Mouse (Mus musculus) liver, embryonic 14.5 days (tissue): ENCODE data around the gene Ckap4. TPM values are rescaled to one million over a fixed set of nuclear protein-coding genes. Genes with fewer than 3 reads are reported as not detected.

Source experiments
- ATAC-seq: fragments of 200-750 bp; cut with Nextera tagmentation; 2 replicates; pipeline ENCODE4 v1.8.0; 2017; ENCODE audit warnings: moderate number of reproducible peaks, mild to moderate bottlenecking, moderate library complexity; ENCODE audit not compliant: insufficient read depth
- DNase-seq, 3 experiments: peaks; one replicate each; pipeline ENCODE4 v3.0.0-alpha.2; 2012 to 2013; ENCODE audit warnings: low read depth in 3 of 3, low spot score in 3 of 3
- H3K27ac ChIP-seq: fragments of 300-500 bp; sonication (generic); 2 replicates; pipeline ENCODE4 v1.5.1; 2014; ENCODE audit warnings: moderate library complexity, mild to moderate bottlenecking, control low read depth, inconsistent platforms
- H3K27me3 ChIP-seq: fragments of 300-500 bp; sonication (generic); 2 replicates; pipeline ENCODE4 v1.6.1; 2014; ENCODE audit warnings: mild to moderate bottlenecking, low read length, moderate library complexity; ENCODE audit not compliant: control insufficient read depth, insufficient read depth
- H3K36me3 ChIP-seq: fragments of 300-500 bp; sonication (generic); replicated peaks from 2 replicates; pipeline ENCODE4 v1.6.1; 2014; ENCODE audit warnings: low read depth; ENCODE audit not compliant: control insufficient read depth, insufficient read depth
- H3K4me1 ChIP-seq, 2 experiments: fragments of 200-500 bp in 1 of 2; fragments of 300-500 bp in 1 of 2; sonication (generic) in 1 of 2; replicated peaks; 2 replicates each; pipeline ENCODE4 v1.6.1; 2012 to 2014; ENCODE audit warnings: antibody characterized with exemption in 1 of 2, inconsistent platforms in 1 of 2, low read length in 1 of 2; ENCODE audit not compliant: control insufficient read depth in 2 of 2, insufficient read depth in 2 of 2
- H3K4me2 ChIP-seq: fragments of 300-500 bp; sonication (generic); 2 replicates; pipeline ENCODE4 v1.6.1; 2014; ENCODE audit warnings: low read depth, mild to moderate bottlenecking, control low read depth, moderate library complexity
- H3K4me3 ChIP-seq, 2 experiments: fragments of 200-500 bp in 1 of 2; fragments of 300-500 bp in 1 of 2; sonication (generic) in 1 of 2; 2 replicates each; pipeline ENCODE4 v1.5.1; 2012 to 2014; ENCODE audit warnings: low read depth in 2 of 2, low read length in 2 of 2, mild to moderate bottlenecking in 2 of 2, control low read depth in 1 of 2, inconsistent platforms in 1 of 2, moderate library complexity in 1 of 2; ENCODE audit not compliant: insufficient read depth in 1 of 2
- H3K9ac ChIP-seq: fragments of 300-500 bp; sonication (generic); replicated peaks from 2 replicates; pipeline ENCODE4 v1.6.1; 2014; ENCODE audit warnings: mild to moderate bottlenecking, control low read depth, moderate library complexity
- H3K9me3 ChIP-seq: fragments of 300-500 bp; sonication (generic); 2 replicates; pipeline ENCODE4 v1.6.1; 2016; ENCODE audit warnings: low read length, mixed read lengths; ENCODE audit not compliant: control insufficient read depth
- CTCF ChIP-seq: IDR thresholded peaks from 2 replicates; pipeline ENCODE4 v1.5.1; 2016; ENCODE audit warnings: antibody characterized with exemption, low read depth, control low read depth
- EP300 ChIP-seq: IDR thresholded peaks from 2 replicates; pipeline ENCODE4 v1.6.1; 2016; ENCODE audit warnings: antibody characterized with exemption, low read depth
- WGBS: fragments of 180-500 bp; shearing (Covaris S2); extraction: QIAGEN DNeasy Blood & Tissue Kit; methylation state at CpG from one replicate; pipeline ENCODE4 v1.1.7; 2014; ENCODE audit not compliant: insufficient replicate concordance; 5-methylcytosine and 5-hydroxymethylcytosine counted together
- polyA plus RNA-seq, 2 experiments: library from polyadenylated mRNA; depleted of rRNA in 1 of 2; stranded (reverse) in 1 of 2; unstranded in 1 of 2; fragments of >200 nt; fragmentation: Nextera tagmentation in 1 of 2; extraction: Ambion mirVana in 1 of 2; gene quantifications; 2 replicates each; pipeline versions ENCODE4 v1.2.1 to v1.2.3; 2012 to 2014

The Ckap4 gene
- polyA plus RNA-seq, 2 experiments: 5.8 to 8.6 TPM

GRCm38 (mm10) chr10:84480667-84481326 lies 53.1 kb downstream of the Ckap4 start:
- DNase-seq (no peak), ATAC-seq (no peak)
- no peaks in the 10 kb centered on the region for H3K36me3 ChIP-seq
- H3K4me2 ChIP-seq: no peak overlapping the region
- peaks cover 0 to 7% of the 10 kb centered on the region in 2 experiments; a peak in 1 of 4 replicates for H3K4me1 ChIP-seq
- no peak for TF ChIP-seq CTCF
- TF ChIP-seq EP300: no peak
- no peak overlapping the region for H3K9ac ChIP-seq
- no peak overlapping the region for H3K27ac ChIP-seq
- H3K27me3 ChIP-seq: no peaks in the 10 kb centered on the region
- no peak overlapping the region for H3K4me3 ChIP-seq
- H3K9me3 ChIP-seq: no peaks in the 10 kb centered on the region
- WGBS: 42% methylated on average over 8 of the region's 8 CpGs

GRCm38 (mm10) chr10:84480146-84480545 lies 53.7 kb downstream of the Ckap4 start:
- H3K4me2 ChIP-seq: no peak overlapping the region
- H3K9me3 ChIP-seq: no peaks in the 10 kb centered on the region
- peaks cover 0 to 7% of the 10 kb centered on the region in 2 experiments; a peak in 1 of 4 replicates for H3K4me1 ChIP-seq
- DNase-seq: no peak
- TF ChIP-seq EP300: no peak
- TF ChIP-seq CTCF: no peak
- H3K36me3 ChIP-seq: no peaks in the 10 kb centered on the region
- H3K4me3 ChIP-seq: no peak overlapping the region
- H3K27ac ChIP-seq: no peak overlapping the region
- H3K27me3 ChIP-seq: no peaks in the 10 kb centered on the region
- H3K9ac ChIP-seq: no peak overlapping the region
- WGBS: 70% methylated on average over 4 of the region's 4 CpGs
- ATAC-seq: no peak

- no peak overlapping the region for H3K4me2 ChIP-seq
- 43% methylated on average over 3 of the region's 3 CpGs for WGBS
- H3K4me3 ChIP-seq: no peak overlapping the region
- no peak for TF ChIP-seq EP300
- TF ChIP-seq CTCF: no peak
- no peaks in the 10 kb centered on the region for H3K9me3 ChIP-seq
- H3K4me1 ChIP-seq: peaks cover 0 to 7% of the 10 kb centered on the region in 2 experiments; a peak in 1 of 4 replicates
- no peaks in the 10 kb centered on the region for H3K27me3 ChIP-seq
- peak; percentile 58; the same call in 1 of the 2 replicates for ATAC-seq
- no peak overlapping the region for H3K9ac ChIP-seq
- peak in 2 of 3 experiments; percentile 14 to 18 for DNase-seq
- H3K27ac ChIP-seq: no peak overlapping the region
- H3K36me3 ChIP-seq: no peaks in the 10 kb centered on the region
Measured at GRCm38 (mm10) chr10:84477613-84478076, 56.2 kb downstream of the Ckap4 start.

GRCm38 (mm10) chr10:84477045-84477612 lies 56.7 kb downstream of the Ckap4 start:
- Histone ChIP-seq H3K4me3 (no peak overlapping the region), H3K27ac (no peak overlapping the region), H3K9me3 (no peaks in the 10 kb centered on the region), H3K4me2 (no peak overlapping the region), H3K4me1 (peaks cover 0 to 7% of the 10 kb centered on the region in 2 experiments; a peak in 1 of 4 replicates), H3K27me3 (no peaks in the 10 kb centered on the region), H3K36me3 (no peaks in the 10 kb centered on the region), H3K9ac (no peak overlapping the region)
- TF ChIP-seq CTCF (no peak), EP300 (no peak)
- no peak for DNase-seq
- 54% methylated on average over 4 of the region's 4 CpGs for WGBS
- ATAC-seq: no peak

Other genes starting within 250 kb of the Ckap4 start
- gene Nuak1, start 93.5 kb downstream of the Ckap4 start, polyA plus RNA-seq (2012; rRNA removed): 0.34 and 0.42 TPM in 2 replicates
- 0.03 and 0.13 TPM in 2 replicates for gene Nuak1, start 93.5 kb downstream of the Ckap4 start, polyA plus RNA-seq (2014; fragmentation: Nextera tagmentation; extraction: Ambion mirVana)
- gene Tcp11l2, start 42.6 kb upstream of the Ckap4 start, polyA plus RNA-seq (2012; rRNA removed): 28.8 and 31.4 TPM in 2 replicates
- 38.1 and 44.2 TPM in 2 replicates for gene Tcp11l2, start 42.6 kb upstream of the Ckap4 start, polyA plus RNA-seq (2014; fragmentation: Nextera tagmentation; extraction: Ambion mirVana)
- 2.2 and 3.7 TPM in 2 replicates for gene Polr3b, start 88.2 kb upstream of the Ckap4 start, polyA plus RNA-seq (2012; rRNA removed)
- gene Polr3b, start 88.2 kb upstream of the Ckap4 start, polyA plus RNA-seq (2014; fragmentation: Nextera tagmentation; extraction: Ambion mirVana): 5.8 and 6.5 TPM in 2 replicates
- 0.04 TPM in 1 of 2 replicates, not detected in the other for gene Rfx4, start 222.0 kb upstream of the Ckap4 start, polyA plus RNA-seq (2012; rRNA removed)
- gene Rfx4, start 222.0 kb upstream of the Ckap4 start, polyA plus RNA-seq (2014; fragmentation: Nextera tagmentation; extraction: Ambion mirVana): not detected in 2 replicates